Mouse (Mus musculus): ENCODE results near the gene Kcnk7.

DNA sequence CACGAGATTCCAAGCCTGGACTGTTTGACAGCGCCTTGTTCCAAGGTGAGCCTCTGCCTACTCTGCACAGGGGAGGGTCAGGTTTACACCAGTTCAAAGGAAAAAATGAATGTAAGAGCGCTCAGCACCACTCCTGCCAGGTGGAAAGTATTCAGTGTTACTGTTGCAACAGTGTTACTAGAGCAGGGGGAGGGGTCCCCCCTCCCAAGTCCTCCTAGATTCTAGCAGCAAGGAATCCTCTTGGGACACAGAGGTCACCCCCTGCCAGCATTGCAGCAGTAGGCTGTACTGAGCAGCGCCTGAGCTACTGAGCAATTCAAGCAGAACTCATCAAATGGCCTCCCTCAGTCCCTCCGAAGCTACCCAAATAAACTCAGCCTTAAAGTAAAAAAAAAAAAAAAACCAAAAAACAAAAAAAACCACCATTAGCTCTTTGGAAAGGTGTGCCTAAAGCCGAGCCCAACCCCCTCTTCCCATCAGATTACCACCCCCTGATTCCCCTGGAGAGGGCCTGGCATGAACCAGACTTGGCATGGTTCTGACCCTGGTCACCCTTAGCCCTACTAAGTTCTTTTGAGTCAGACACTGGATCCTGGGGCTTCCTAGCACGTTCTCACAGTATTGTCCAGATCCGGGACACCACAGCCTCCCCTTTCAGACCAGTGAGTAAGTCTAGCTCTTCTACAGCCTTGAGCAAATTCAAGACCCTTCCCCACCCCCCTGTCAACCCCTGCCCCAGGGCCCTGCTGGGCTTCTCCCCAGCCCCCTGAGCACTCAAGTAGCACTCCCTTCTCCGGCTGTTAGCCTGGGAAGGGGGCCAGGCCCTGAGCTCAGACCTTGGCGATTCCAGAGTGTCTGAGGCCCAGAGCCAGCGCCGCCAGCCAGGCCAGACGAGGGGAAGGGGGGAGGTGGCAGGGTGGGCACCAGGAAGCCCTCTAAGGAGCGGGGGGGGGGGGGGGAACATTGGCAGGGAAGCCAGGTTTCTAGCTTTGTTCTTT is 36.5 kb downstream of the Kcnk7 start, which contains the start of gene Ltbp3:
- TF ChIP-seq CTCF (IDR thresholded peaks at IDR 0.05; ENCODE audit: borderline replicate concordance, insufficient read depth, low read length): no peak
- TF ChIP-seq POLR2A (IDR thresholded peaks at IDR 0.05; ENCODE audit: low read depth, low read length): no peak

All from embryonic fibroblast, embryonic 13.5 days (primary cell).